ENCODE assay signal across 8 mouse cellular contexts in the genomic region with DNA sequence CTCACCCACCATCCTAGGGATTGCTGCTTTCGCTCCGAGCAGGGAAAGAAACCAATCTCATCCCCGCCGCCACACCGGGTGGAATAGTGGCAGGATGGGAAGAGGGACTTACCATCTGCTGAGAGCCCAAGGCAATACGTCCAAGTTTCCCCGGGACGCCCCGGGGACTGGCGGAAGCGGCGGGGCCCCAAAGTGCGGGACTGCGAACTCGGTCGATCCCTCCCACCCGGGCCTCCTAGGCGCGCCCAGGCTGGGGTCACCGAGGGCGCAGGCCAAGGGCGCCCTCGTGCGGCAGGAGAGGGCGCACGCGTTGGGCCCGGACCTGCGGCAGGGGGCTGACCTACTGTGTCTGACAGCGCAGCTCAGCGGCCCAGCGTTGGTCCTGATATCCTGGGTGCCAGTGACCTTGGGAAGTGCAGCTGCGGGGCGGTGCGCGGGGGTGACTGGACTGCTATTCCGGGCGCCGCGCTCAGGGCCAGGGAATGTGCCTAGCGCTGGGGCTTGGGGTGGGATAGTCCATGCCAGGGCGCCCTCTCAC. TPM values are rescaled to one million over a fixed set of nuclear protein-coding genes. Genes with fewer than 3 reads are reported as not detected.
DNase-seq lines count a peak whose midpoint lies in the region; ATAC-seq and TF ChIP-seq lines count a peak whose summit lies in the region.

A gene (minus strand): TSS at position 169 of the 538 bp plus-strand sequence.

- no peaks in the 10 kb centered on the region for H3K36me3 ChIP-seq in testis, adult 2 months (ENCODE audit: control insufficient read depth, insufficient read depth, low read length)
- no peaks in the 10 kb centered on the region; the same call in 1 of the 2 replicates for H3K36me3 ChIP-seq in intestine, postnatal 0 days (ENCODE audit: control insufficient read depth, insufficient read depth)
- H3K36me3 ChIP-seq in spleen, adult 2 months (ENCODE audit: control insufficient read depth, insufficient read depth, low read length), result no peaks in the 10 kb centered on the region

- H3K9me3 ChIP-seq in intestine, postnatal 0 days (ENCODE audit: control insufficient read depth), result no peaks in the 10 kb centered on the region

- TF ChIP-seq CTCF in testis, adult 2 months (IDR thresholded peaks at IDR 0.05; ENCODE audit: control insufficient read depth, insufficient read depth, insufficient replicate concordance, low read depth, low read length), result peak; percentile 55
- TF ChIP-seq CTCF in intestine, postnatal 0 days (IDR thresholded peaks at IDR 0.05; ENCODE audit: low read depth), result peak; percentile 96
- TF ChIP-seq CTCF in spleen, adult 2 months (IDR thresholded peaks at IDR 0.05; ENCODE audit: extremely low read depth, insufficient read depth, insufficient read length, insufficient replicate concordance), result peak; percentile 90

- H3K27me3 ChIP-seq in testis, adult 2 months (ENCODE audit: control insufficient read depth, insufficient read depth, low read length), result no peaks in the 10 kb centered on the region
- H3K27me3 ChIP-seq in intestine, postnatal 0 days (replicated peaks; ENCODE audit: control insufficient read depth, insufficient read depth, low read length), result no peaks in the 10 kb centered on the region
- peaks cover 25% of the 10 kb centered on the region for H3K27me3 ChIP-seq in spleen, adult 2 months (ENCODE audit: control insufficient read depth, insufficient read depth, low read length)

- no peak within 1 kb of the TSS for H3K27ac ChIP-seq in testis, adult 2 months (ENCODE audit: control insufficient read depth, insufficient read depth, low read depth, low read length)
- peak within 1 kb of the TSS; percentile 46; the same call in 1 of the 2 replicates for H3K27ac ChIP-seq in intestine, postnatal 0 days (ENCODE audit: low read depth, low read length)
- no peak within 1 kb of the TSS; the same call in 1 of the 2 replicates for H3K27ac ChIP-seq in spleen, adult 2 months (ENCODE audit: insufficient read depth, low read length)

- H3K9ac ChIP-seq in intestine, postnatal 0 days (ENCODE audit: low read depth, low read length), result peak within 1 kb of the TSS; percentile 45

- peak within 1 kb of the TSS; percentile 77 for H3K4me2 ChIP-seq in intestine, postnatal 0 days (replicated peaks; ENCODE audit: low read depth)

- H3K4me3 ChIP-seq in testis, adult 2 months (ENCODE audit: control insufficient read depth, low read depth, low read length), result peak within 1 kb of the TSS; percentile 26
- peak within 1 kb of the TSS; percentile 45 for H3K4me3 ChIP-seq in intestine, postnatal 0 days (ENCODE audit: low read depth, low read length)
- H3K4me3 ChIP-seq in spleen, adult 2 months (ENCODE audit: extremely low read depth, insufficient read depth, insufficient read length), result peak within 1 kb of the TSS; percentile 39

- TF ChIP-seq POLR2A in testis, adult 2 months (IDR thresholded peaks at IDR 0.05; ENCODE audit: control insufficient read depth, low read depth, low read length), result no peak
- no peak for TF ChIP-seq POLR2A in spleen, adult 2 months (IDR thresholded peaks at IDR 0.05; ENCODE audit: low read depth, low read length)

- ATAC-seq in granulocyte monocyte progenitor cell, adult 5-6 weeks (replicated peaks; ENCODE audit: poor library complexity, severe bottlenecking), result peak; percentile 68
- ATAC-seq in intestine, postnatal 0 days, result peak; percentile 37

- WGBS in intestine, postnatal 0 days, result 1% methylated on average over 41 of the region's 42 CpGs
- WGBS in spleen, adult 2 months, result 4% methylated on average over 40 of the region's 42 CpGs

- DNase-seq in testis, postnatal 14 days (ENCODE audit: low spot score), result no peak
- peak; percentile 77 for DNase-seq in embryo, embryonic 10 days (ENCODE audit: low spot score)
- peak; percentile 62 for DNase-seq in lung, postnatal 25 days (ENCODE audit: low spot score)
- DNase-seq in spleen, adult 2 months (ENCODE audit: low read depth in 1 of 2, low spot score in 2 of 2), result peak in 1 of 2 experiments; percentile 51
- DNase-seq in frontal cortex, adult 2 months (ENCODE audit: extremely low spot score in 1 of 2, low spot score in 1 of 2), result no peak

- peaks cover 28% of the 10 kb centered on the region for H3K4me1 ChIP-seq in testis, adult 2 months (ENCODE audit: control insufficient read depth, insufficient read depth, low read length)
- H3K4me1 ChIP-seq in intestine, postnatal 0 days (replicated peaks; ENCODE audit: control insufficient read depth, insufficient read depth, low read length), result peaks cover 7% of the 10 kb centered on the region; the same call in 1 of the 2 replicates
- peaks cover 11% of the 10 kb centered on the region for H3K4me1 ChIP-seq in spleen, adult 2 months (ENCODE audit: control insufficient read depth, insufficient read depth, insufficient read length)

RNA-seq across cellular contexts. Expression of the gene that starts here (rescaled TPM):
- polyA plus RNA-seq in testis, adult 2 months (2012; rRNA removed), result 3.3 and 4.1 TPM in 2 replicates
- not detected in 2 replicates for total RNA-seq in granulocyte monocyte progenitor cell, adult 5-6 weeks (2014; fragmentation: Nextera tagmentation)
- not detected in 2 replicates for total RNA-seq in granulocyte monocyte progenitor cell, adult 5-6 weeks (2017)
- 46.7 and 50.4 TPM in 2 replicates for polyA plus RNA-seq in intestine, postnatal 0 days (2015; fragmentation: Nextera tagmentation; extraction: Ambion mirVana)
- 8.8 and 14.3 TPM in 2 replicates for polyA plus RNA-seq in spleen, adult 2 months (2012; rRNA removed)
- 5.6 and 7.3 TPM in 2 replicates for polyA plus RNA-seq in frontal cortex, adult 2 months (2012; rRNA removed)

Comparison
In these comparisons a context has a peak if more than half of its experiments do, and no peak if none do; other contexts are left out.
1. Peak in ATAC-seq in granulocyte monocyte progenitor cell, adult 5-6 weeks; RNA of the gene not detected or under 1 TPM.
2. DNase-seq: peak in embryo, embryonic 10 days (single experiment) and lung, postnatal 25 days (single experiment); none in testis, postnatal 14 days (single experiment) and frontal cortex, adult 2 months (0 of 2).
3. Peak in every context shown above with its lines, with median percentiles within 50 percentile points of each other: H3K4me3 ChIP-seq and CTCF ChIP-seq.